Mouse (Mus musculus): ENCODE results near the gene Spdl1.
A peak's percentile ranks its signal among the peaks of the same experiment; 100 is the strongest.

Spdl1 gene

GRCm38 (mm10) chr11:34796097-34796496, 37.3 kb downstream of the Spdl1 start:
- DNase-seq, result no peak

- no peak for DNase-seq
Measured at GRCm38 (mm10) chr11:34791872-34792271, 41.6 kb downstream of the Spdl1 start.

- DNase-seq, result no peak
Measured at GRCm38 (mm10) chr11:34784864-34785263, 48.6 kb downstream of the Spdl1 start.

- DNase-seq, result no peak
Measured at GRCm38 (mm10) chr11:34783587-34784043, 49.8 kb downstream of the Spdl1 start, which contains the start of gene Dock2. Gene Dock2 (minus strand): TSS chr11:34783892.

GRCm38 (mm10) chr11:34782516-34783430, 50.7 kb downstream of the Spdl1 start:
- peak; percentile 4 for DNase-seq

GRCm38 (mm10) chr11:34780786-34781185, 52.7 kb downstream of the Spdl1 start:
- no peak for DNase-seq

- no peak for DNase-seq
Measured at GRCm38 (mm10) chr11:34779966-34780365, 53.5 kb downstream of the Spdl1 start.

GRCm38 (mm10) chr11:34778351-34778750, 55.1 kb downstream of the Spdl1 start:
- no peak for DNase-seq

GRCm38 (mm10) chr11:34777529-34777928, 55.9 kb downstream of the Spdl1 start:
- DNase-seq, result no peak

GRCm38 (mm10) chr11:34776054-34776453, 57.4 kb downstream of the Spdl1 start:
- DNase-seq, result no peak

GRCm38 (mm10) chr11:34774636-34775035, 58.8 kb downstream of the Spdl1 start:
- DNase-seq, result no peak

- DNase-seq, result no peak
Measured at GRCm38 (mm10) chr11:34773304-34773895, 60.0 kb downstream of the Spdl1 start.

GRCm38 (mm10) chr11:34771221-34771986, 62.0 kb downstream of the Spdl1 start:
- peak; percentile 48 for DNase-seq

GRCm38 (mm10) chr11:34770666-34771065, 62.8 kb downstream of the Spdl1 start:
- DNase-seq, result no peak

GRCm38 (mm10) chr11:34769946-34770345, 63.5 kb downstream of the Spdl1 start:
- DNase-seq, result no peak

GRCm38 (mm10) chr11:34769396-34769795, 64.0 kb downstream of the Spdl1 start:
- DNase-seq, result no peak

GRCm38 (mm10) chr11:34763739-34764361, 69.6 kb downstream of the Spdl1 start:
- DNase-seq, result no peak

GRCm38 (mm10) chr11:34762570-34763127, 70.8 kb downstream of the Spdl1 start:
- DNase-seq, result no peak

GRCm38 (mm10) chr11:34762125-34762524, 71.3 kb downstream of the Spdl1 start:
- no peak for DNase-seq

GRCm38 (mm10) chr11:34759582-34759981, 73.9 kb downstream of the Spdl1 start:
- DNase-seq, result no peak
